ENCODE assay signal across 8 mouse cellular contexts in genomic region chr11:114684627-114685373, GRCm38 (mm10). TPM values are rescaled to one million over a fixed set of nuclear protein-coding genes. Genes with fewer than 3 reads are reported as not detected.
DNase-seq lines count a peak whose midpoint lies in the region; ATAC-seq lines count a peak whose summit lies in the region.

No protein-coding gene starts in this region.

- WGBS in kidney, embryonic 14.5 days = 70% methylated on average over 14 of the region's 14 CpGs
- 74% methylated on average over 14 of the region's 14 CpGs for WGBS in midbrain, embryonic 14.5 days

- no peak overlapping the region for H3K4me3 ChIP-seq in kidney, embryonic 14.5 days (ENCODE audit: low read length)
- no peak overlapping the region for H3K4me3 ChIP-seq in midbrain, embryonic 14.5 days (replicated peaks; ENCODE audit: low read depth, low read length)

- peaks cover 26% of the 10 kb centered on the region; the same call in 1 of the 2 replicates for H3K4me1 ChIP-seq in kidney, embryonic 14.5 days (ENCODE audit: control insufficient read depth, insufficient read depth, low read length)
- 0 out of 2 replicates have a peak, but pooled peaks cover 3% of the 10 kb centered on the region for H3K4me1 ChIP-seq in midbrain, embryonic 14.5 days (ENCODE audit: control insufficient read depth, insufficient read depth, low read length)

- no peaks in the 10 kb centered on the region for H3K36me3 ChIP-seq in kidney, embryonic 14.5 days (ENCODE audit: control insufficient read depth, insufficient read depth, low read length)
- H3K36me3 ChIP-seq in midbrain, embryonic 14.5 days (ENCODE audit: control insufficient read depth, insufficient read depth, low read length) = no peaks in the 10 kb centered on the region

- H3K27ac ChIP-seq in kidney, embryonic 14.5 days (ENCODE audit: low read depth, low read length) = no peak overlapping the region
- no peak overlapping the region for H3K27ac ChIP-seq in midbrain, embryonic 14.5 days (replicated peaks; ENCODE audit: low read depth, low read length)

- no peaks in the 10 kb centered on the region for H3K9me3 ChIP-seq in kidney, embryonic 14.5 days (ENCODE audit: control insufficient read depth, low read length)
- no peaks in the 10 kb centered on the region for H3K9me3 ChIP-seq in midbrain, embryonic 14.5 days (ENCODE audit: control insufficient read depth, low read length)

- peak; percentile 72 for DNase-seq in kidney, adult 18-20 months
- peak; percentile 100 for DNase-seq in cerebellum, adult 9-11 months
- DNase-seq in kidney, postnatal 14 days = peak; percentile 68
- DNase-seq in retina, adult 2 months (ENCODE audit: low read depth, low spot score) = peak; percentile 75
- DNase-seq in B cell, adult 2 months = no peak
- no peak for DNase-seq in midbrain, embryonic 14.5 days

- ATAC-seq in kidney, embryonic 14.5 days (ENCODE audit: low FRiP score, low TSS enrichment) = no peak
- no peak for ATAC-seq in monocyte, adult 5-6 weeks (replicated peaks; ENCODE audit: insufficient number of reproducible peaks, low FRiP score, low TSS enrichment, poor library complexity, severe bottlenecking)
- ATAC-seq in midbrain, embryonic 14.5 days (ENCODE audit: low FRiP score, low TSS enrichment) = no peak

- H3K4me2 ChIP-seq in kidney, embryonic 14.5 days (replicated peaks; ENCODE audit: low read depth, low read length) = no peak overlapping the region
- no peak overlapping the region for H3K4me2 ChIP-seq in midbrain, embryonic 14.5 days (ENCODE audit: low read length)

- H3K27me3 ChIP-seq in kidney, embryonic 14.5 days (ENCODE audit: control insufficient read depth, insufficient read depth, low read length) = no peaks in the 10 kb centered on the region
- no peaks in the 10 kb centered on the region for H3K27me3 ChIP-seq in midbrain, embryonic 14.5 days (ENCODE audit: control insufficient read depth, insufficient read depth, low read length)

- no peak overlapping the region for H3K9ac ChIP-seq in kidney, embryonic 14.5 days (ENCODE audit: low read depth, low read length)
- H3K9ac ChIP-seq in midbrain, embryonic 14.5 days (replicated peaks; ENCODE audit: low read length) = no peak overlapping the region

RNA-seq across cellular contexts. Expression of gene Ttyh2, which starts 9.6 kb away (rescaled TPM):
- 9.1 and 10.4 TPM in 2 replicates for polyA plus RNA-seq in kidney, embryonic 14.5 days (2014; fragmentation: Nextera tagmentation; extraction: Ambion mirVana)
- total RNA-seq in monocyte, adult 5-6 weeks (2017) = 0.48 to 1.2 TPM in 2 of 3 replicates, not detected in the other
- 25.2 and 31.0 TPM in 2 replicates for polyA plus RNA-seq in midbrain, embryonic 14.5 days (2014; fragmentation: Nextera tagmentation; extraction: Ambion mirVana)

RNA-seq across cellular contexts. Expression of gene Rpl38, which starts 16.5 kb away (rescaled TPM):
- 1,061 and 1,397 TPM in 2 replicates for polyA plus RNA-seq in kidney, embryonic 14.5 days (2014; fragmentation: Nextera tagmentation; extraction: Ambion mirVana)
- total RNA-seq in monocyte, adult 5-6 weeks (2017) = 1,558 to 1,754 TPM (median 1,732 TPM) in 3 replicates
- polyA plus RNA-seq in midbrain, embryonic 14.5 days (2014; fragmentation: Nextera tagmentation; extraction: Ambion mirVana) = 707 and 859 TPM in 2 replicates

RNA-seq across cellular contexts. Expression of gene Dnaic2, which starts 42.4 kb away (rescaled TPM):
- polyA plus RNA-seq in kidney, embryonic 14.5 days (2014; fragmentation: Nextera tagmentation; extraction: Ambion mirVana) = 0.28 and 0.36 TPM in 2 replicates
- not detected in 3 replicates for total RNA-seq in monocyte, adult 5-6 weeks (2017)
- 1.7 and 1.9 TPM in 2 replicates for polyA plus RNA-seq in midbrain, embryonic 14.5 days (2014; fragmentation: Nextera tagmentation; extraction: Ambion mirVana)

Comparison
In these comparisons a context has a peak if more than half of its experiments do, and no peak if none do; other contexts are left out.
1. DNase-seq: peak in kidney, adult 18-20 months (single experiment), cerebellum, adult 9-11 months (single experiment), kidney, postnatal 14 days (single experiment) and retina, adult 2 months (single experiment); none in B cell, adult 2 months (0 of 2) and midbrain, embryonic 14.5 days (single experiment).